Mouse (Mus musculus): ENCODE measurements around the gene Mamstr.
"Not testable (repeated sequence)": the region's sequence is repeated elsewhere in the genome, so short reads cannot be mapped to it uniquely, and the experiment has no call there.

Gene Mamstr

DNA sequence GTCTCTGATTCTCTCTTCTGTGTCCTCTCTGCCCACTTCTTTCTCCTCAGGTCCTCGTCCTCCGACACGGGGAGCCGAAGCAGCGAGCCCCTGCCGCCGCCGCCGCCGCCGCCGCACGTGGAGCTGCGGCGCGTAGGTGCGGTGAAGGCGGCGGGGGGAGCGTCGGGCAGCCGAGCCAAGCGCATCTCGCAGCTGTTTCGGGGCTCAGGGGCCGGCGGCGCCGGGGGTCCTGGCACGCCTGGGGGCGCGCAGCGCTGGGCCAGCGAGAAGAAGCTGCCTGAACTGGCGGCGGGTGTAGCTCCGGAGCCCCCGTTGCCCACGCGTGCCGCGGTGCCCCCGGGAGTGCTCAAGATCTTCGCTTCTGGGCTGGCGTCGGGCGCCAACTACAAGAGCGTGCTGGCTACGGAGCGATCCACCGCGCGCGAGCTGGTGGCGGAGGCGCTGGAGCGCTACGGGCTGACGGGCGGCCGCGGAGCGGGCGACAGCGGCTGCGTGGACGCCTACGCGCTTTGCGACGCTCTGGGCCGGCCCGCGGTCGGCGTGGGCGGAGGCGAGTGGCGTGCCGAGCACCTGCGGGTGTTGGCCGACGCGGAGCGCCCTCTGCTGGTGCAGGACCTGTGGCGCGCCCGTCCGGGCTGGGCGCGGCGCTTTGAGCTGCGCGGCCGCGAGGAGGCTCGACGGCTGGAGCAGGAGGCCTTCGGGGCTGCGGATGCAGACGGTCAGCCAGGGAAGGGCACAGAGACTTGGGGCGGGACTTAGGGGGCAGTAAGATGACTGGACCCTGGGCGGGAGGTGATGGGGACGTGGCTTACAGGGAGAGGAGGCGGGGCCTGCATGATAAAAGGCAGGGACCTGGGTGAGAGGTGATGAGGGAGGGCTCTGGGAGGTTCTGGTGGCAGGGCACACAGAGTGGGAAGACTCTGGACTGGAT is 11.1 kb upstream of the Mamstr start:
- peak; percentile 92 to 94 for DNase-seq

DNA sequence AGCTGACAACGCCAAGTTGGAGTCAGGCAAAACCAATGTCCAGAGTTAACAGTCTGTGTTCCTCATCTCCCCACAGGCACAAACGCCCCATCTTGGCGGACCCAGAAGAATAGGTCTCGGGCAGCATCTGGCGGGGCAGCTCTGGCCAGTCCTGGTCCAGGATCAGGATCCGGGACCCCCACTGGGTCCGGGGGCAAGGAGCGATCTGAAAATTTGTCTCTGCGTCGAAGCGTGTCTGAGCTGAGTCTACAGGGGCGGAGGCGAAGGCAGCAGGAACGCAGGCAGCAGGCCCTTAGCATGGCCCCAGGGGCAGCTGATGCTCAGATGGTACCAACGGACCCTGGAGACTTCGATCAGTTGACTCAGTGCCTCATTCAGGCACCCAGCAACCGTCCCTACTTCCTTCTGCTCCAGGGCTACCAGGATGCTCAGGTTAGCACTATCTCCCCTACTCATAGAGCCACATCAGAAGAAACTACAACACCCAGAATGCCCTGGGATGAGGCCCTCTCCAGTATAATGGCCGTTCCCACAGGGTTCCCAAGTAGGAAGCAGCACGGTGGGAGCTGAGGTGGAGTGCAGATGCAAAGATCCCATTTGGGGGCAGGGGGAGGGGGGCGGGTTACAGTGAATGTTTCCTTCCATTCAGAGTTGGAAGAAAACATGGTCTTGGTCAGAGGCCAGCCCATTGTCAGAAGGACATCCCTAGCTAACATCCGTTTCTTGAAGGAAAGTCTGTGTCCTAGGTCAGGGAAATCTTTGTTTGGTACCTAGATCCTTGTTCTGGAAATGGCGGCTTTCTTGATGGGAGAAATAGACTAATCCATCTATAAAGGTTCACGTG is 9.5 kb upstream of the Mamstr start:
- DNase-seq: no peak

DNA sequence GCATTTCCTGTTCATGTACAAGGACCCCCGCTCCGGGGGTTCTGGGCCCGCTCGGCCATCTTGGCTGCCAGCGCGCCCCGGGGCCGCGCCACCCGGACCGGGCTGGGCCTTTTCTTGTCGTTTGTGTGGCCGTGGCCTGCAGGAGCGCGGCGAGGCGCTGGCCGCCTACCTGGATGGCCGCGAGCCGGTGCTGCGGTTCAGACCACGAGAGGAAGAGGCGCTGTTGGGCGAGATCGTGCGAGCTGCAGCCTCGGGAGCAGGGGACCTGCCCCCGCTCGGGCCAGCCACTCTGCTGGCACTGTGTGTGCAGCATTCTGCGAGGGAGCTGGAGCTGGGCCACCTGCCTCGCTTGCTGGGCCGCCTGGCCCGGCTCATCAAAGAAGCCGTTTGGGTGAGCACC is 7.3 kb upstream of the Mamstr start:
- DNase-seq: no peak

DNA sequence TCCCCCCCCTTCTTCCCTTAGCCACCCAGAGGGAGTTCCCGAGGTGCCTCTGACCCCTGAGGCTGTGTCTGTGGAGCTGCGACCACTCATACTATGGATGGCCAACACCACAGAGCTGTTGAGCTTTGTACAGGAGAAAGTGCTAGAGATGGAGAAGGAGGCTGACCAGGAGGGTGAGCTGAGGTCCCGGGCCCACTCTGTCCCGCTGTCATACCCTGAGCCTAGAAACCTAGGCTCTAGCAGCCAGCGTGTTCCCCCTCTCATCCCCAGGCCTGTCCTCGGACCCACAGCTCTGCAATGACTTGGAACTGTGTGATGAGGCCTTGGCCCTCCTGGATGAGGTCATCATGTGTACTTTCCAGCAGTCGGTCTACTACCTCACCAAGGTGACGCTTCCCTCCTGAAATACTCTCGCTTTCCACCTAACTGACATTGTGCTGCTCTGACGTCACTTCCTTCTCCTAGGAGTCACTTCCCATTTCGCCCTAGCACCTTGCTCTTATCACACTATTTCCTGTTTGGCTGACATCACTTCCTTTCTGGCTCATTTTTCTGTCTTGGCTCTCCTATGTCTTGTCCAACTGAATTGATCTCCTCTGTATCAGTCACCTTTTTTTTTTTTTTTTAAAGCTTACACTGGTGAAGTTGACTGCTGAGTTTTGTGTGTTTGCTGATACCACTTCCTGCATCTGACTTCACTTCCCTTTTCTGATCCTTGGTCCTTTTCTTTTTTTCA is 4.7 kb upstream of the Mamstr start:
- DNase-seq: peak; percentile 68 to 74

DNA sequence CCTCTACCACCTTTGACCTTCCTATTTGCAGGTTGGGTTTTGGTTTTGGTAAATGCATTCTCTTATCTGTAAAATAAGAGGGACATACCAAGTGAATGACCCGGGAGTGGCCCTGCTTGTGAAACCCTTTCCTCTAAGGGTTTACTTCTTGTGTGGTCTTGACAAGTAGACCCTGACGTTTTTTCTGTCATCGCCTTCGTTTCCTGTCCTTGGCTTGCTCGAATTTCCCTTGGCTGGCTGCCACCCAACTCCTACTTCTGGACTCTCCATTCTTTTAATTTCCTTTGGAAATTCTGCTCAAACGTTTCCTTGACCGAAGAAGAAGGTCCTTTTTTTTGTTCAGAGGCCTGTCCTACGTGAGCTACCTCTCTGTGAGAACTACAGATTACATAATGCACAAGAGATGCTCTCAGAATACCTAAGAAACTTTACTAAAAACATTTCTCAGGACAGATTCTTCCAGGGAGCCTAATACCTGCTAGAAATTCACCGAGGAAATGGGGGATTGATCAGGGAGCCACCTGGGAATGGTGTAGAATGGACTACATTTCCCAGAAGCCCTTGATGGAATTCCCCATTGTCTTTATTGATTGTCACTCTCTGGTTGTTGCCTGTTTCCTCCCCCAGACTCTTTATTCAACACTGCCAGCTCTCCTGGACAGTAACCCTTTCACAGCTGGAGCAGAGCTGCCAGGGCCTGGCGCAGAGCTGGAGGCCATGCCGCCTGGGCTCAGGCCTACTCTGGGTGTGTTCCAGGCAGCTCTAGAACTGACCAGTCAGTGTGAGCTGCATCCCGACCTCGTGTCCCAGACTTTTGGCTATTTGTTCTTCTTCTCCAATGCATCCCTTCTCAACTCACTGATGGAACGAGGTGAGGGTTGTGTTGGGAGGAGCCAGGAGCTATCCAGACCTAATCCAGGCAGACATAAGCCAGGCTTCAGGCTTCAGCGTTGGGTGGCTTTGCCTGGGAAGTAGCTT is 3.8 kb upstream of the Mamstr start:
- peak in 1 of 2 experiments; percentile 21 for DNase-seq

DNA sequence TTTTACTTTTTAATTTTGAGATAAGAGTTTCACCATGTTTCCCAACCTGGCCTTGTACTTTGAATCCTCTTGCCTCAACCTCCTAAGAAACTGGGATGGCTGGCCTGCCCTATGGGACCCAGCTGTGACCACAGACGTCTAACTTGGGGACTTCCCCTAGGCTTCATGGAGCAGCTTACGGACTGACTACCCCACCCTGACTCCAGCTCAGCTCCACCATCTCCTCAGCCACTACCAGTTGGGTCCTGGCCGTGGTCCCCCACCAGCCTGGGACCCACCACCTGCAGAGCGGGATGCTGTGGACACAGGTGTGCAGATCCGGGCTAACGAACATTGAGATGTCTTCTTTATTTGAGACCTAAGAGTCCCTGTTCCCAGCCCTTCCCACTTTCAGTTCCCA is 2.1 kb upstream of the Mamstr start:
- DNase-seq: no peak

DNA sequence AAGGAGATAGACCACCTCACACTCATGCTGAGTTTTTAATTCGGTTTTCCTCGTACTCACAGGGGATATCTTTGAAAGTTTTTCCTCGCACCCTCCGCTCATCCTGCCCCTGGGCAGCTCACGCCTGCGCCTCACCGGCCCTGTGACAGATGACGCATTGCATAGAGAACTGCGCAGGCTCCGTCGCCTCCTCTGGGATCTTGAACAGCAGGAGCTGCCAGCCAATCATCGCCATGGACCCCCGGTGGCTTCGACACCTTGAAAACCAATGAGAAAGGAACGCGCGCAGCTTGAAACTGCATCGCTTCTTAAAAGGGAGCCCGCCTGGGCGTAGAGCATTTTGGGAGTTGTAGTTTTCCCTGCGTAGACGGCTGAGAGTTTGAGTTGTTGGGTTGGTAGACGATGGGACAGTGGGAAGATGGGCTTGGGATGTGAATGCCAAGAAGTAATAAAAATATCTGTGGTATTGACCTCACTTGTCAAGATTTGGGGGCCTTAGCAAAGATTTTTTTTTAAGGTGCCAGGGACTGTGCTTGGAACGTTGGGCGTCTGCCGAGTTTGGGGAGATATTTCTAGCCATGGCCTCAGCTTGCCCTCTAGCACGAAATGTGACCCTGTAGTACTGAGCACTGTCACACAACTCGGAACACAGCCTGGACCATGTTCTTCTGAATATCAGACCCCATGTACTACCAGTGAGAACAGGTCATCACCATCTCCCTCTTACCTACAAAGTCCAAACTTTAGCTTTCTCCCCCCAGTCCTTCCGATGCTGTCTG is 965 bp upstream of the Mamstr start:
- no peak for DNase-seq

DNA sequence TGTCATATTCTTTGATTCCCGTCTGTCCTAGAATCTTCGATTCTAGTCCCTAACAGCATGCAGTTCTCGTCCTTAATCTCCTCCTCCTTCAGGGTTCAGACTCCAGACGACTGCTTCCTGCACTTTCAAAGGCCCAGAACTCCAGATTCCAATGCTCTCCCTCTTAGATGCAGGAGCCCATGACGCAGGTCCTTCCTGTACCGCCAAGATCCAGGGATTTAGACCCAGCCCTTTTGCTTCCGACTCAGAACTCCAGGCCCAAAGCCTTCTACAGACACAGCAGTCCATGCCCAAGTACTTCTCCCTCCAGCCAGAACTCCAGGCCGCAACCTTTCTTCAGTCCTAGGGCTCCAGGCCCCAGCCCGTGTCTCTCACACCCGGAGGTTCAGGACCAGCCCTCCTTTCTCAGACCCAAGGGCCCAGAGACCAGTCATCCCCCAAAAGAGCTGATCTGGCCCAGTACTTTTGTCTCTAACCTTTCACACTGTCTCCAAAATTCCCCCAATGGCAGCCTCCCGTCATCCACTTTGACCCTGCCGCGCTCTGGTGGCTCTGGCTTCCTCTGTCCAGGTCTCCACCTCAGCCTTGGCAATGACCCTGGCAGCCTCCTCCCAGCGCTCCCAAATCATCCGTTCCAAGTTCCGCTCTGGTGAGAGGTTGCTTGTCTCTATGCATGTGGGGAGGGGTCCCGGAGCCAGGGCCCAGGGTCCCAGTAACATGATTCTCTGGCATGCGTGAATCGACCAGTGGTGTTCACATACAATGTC is 597 bp downstream of the Mamstr start:
- DNase-seq: no peak

DNA sequence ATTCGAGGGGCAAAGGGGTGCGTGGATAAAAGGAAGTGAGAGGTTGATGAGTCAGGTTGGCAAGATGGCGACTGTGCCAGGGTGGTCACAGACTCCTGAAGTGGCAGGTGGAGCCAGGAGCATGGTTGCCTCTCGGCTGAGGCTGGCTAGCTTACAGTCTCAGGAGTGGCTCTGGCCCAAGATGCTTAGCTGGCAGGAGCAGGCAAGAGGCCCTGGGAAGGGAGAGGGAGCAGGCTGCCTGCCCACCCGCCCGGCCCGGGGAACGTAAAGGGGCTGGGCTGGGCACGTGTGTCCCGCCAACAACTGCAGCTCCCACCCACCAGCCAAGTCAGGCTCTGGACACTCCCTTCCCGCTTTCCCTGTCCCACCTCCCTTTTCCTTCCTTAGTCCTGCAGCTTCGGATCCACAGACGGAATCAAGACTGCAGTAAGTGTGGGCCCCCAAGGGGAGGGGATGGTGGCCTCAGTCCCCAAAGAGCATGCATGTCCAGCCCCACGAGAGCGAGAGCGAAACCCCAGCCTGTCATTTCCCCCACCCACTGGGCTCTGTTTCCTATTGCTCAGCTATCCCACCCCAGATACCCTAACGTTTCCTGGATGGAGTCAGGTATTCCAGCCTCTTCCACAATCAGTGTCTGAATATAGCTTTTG is 1.7 kb downstream of the Mamstr start:
- no peak for DNase-seq

DNA sequence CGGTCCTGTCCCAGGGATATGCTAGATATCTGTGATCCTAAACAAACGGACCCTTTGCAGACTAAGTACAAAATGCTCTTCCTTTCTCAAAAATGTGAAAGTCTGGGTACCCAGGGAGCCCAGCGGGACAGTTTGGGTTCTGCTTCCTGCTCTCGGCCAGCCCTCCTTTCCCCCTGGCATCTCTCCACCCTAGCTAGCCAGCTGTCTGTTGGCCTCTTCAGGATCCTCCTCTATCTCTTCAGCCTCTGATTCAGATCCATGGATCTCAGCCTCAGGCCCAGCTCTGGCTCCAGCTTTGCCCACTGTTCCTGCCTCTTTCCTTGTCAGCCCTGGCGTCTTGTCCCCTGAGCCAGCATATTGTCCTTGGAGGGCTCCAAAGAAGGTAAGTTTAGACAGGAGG is 2.3 kb downstream of the Mamstr start:
- no peak for DNase-seq

DNA sequence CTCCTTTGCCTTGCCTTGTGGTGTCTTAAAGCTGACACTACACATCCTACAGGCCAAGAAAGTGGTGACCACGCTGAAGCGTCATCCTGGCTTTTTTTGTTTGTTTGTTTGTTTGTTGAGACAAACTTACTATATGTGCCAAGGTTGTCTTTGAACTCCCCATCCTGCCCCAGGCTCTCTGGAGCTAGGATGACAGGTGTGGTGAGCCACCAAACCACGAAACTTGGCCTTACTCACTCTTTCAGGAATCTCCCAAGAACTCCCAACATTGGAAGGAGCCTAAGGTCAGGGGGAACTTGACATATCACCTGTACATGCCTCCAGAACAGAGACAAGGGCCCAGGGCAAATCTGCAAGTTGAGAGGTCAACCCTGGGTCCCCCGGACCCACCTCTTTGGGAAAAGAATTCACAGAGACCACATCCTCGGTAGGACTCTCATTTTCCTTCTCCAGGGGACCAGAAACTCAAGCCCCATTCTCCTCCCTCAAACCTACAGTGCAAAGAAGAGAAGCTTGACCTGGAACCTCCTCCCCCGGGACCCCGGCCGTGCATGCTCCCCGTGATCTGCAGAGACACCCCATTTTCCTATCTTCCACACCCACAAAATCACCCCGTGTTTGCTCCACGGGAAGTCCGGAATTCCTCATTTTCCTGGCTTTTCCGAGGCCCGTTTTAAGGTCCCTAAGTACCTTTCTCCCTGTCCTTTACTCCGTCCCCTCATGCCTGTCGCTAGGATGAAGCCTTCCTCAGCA is 2.9 kb downstream of the Mamstr start:
- no peak for DNase-seq

DNA sequence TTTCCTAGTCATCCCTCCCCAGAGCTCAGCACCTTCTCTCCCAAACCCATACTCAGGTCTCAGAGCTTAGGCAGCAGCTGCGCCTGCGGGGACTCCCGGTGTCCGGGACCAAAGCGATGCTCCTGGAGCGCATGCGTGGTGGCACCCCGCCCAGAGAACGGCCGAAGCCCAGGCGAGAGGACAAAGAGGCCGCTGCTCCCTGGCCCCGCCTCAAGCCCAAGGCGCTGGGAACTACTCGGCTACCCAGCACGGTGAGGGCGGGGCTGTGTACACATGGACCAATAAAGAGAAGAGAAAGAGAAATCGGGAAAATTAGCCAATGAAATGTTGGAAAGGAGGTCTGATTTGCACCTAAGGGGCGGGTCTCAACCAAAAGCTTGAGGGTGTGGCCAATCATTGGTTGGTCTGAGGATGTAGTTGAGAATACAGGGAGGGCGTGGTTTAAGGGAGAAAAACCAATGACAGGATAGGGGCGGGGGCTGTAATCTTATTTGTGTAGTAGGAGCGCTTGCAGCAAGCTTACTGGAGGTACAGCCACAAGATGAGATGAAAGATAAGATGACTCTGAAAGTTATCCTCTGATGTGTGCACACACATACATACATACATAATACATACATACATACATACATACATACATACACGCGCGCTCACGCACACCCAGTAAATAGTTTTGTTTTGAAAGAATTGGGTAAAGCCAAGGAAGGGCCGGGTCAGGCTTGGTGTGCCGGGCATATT is 3.8 kb downstream of the Mamstr start:
- peak; percentile 68 to 69 for DNase-seq

DNA sequence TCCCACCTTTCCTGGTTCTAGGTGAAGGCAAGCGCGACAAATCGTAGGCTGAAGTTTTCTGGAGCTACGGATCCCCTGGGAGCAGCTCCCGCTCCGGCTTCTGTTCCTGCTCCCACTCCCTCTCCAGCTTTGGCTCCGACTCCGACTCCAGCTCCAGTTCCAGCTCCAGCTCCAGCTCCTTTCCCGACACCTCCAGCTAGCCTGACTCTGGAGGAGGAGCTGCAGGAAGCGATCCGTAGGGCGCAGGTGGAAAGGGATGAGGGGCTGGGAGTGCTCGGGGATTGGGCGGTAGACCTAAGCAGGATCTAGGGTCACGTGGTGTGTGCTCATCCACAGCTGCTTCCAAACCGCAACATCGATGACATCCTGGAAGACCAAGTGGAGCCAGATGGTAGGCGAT is 4.4 kb downstream of the Mamstr start:
- no peak for DNase-seq

DNA sequence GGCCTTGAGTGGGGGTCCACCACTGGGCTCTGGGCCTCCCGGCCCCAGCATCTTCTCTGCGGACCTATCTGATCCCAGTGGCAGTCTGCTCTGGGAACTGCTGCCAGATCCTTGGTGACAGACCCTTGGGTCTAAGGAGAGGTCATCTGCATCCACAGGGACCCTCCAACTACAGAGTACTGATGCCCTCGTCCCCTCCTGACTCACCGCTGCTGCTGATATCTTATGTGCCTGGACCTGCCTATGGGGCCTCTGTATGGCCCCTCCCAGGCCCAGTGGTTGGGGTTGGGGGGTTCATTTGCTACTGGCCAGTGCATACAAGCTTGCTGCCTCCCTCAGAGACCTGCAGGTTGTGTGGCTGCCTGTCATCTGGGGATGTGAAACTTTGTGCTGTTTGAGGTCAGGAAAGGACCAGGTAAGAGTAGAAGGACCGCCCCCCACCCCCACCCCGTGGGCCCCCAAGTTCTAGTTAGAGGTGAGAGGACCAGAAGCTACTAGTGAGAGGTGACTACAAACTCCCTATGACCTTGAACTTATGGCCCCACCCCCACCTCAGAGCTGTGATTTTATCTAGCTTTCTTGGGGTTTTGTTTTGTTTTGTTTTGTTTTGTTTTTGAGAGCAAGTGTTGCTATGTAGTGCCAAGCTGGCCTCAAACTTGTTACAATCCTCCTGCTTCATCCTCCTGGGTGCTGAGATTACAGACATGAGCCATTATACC is 5.3 kb downstream of the Mamstr start:
- no peak for DNase-seq

DNA sequence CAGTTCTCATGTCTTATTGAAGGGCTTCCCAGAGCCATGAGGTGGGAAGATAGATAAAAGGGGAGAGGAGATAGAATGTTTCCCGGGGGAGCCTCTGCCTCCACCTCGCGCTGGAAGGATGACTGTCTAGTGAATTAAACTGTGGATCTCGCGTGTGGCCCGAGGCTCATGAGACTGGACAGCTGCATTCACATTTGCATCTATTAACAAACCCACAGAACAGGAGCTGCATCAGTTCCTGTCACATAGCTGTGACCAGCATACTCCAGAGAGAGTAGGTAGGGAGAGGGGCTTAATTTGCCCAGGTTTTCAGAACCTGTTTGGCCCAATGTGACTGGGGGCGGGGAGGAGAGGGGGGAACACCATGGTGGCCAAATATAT is 5.8 kb downstream of the Mamstr start:
- no peak for DNase-seq

DNA sequence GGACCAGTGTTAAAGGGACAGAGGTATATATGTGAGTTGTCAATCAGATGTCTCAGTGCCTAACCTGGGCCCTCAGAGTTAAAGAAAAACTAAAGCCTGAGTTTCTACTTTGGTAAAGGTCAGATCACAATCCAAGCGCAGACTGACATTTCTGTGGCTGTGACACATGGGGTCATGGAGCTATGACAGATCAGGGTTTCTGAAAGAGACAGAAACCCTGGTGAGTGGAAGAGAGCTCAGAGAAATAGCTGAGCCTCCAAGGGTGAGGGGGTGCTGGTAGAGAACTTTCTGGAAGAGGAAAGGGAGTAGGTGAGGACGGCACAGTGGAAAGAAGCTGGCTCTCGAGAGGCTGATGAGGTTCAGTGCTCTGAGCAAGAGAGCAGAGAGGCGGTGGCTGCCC is 6.9 kb downstream of the Mamstr start:
- no peak for DNase-seq

DNA sequence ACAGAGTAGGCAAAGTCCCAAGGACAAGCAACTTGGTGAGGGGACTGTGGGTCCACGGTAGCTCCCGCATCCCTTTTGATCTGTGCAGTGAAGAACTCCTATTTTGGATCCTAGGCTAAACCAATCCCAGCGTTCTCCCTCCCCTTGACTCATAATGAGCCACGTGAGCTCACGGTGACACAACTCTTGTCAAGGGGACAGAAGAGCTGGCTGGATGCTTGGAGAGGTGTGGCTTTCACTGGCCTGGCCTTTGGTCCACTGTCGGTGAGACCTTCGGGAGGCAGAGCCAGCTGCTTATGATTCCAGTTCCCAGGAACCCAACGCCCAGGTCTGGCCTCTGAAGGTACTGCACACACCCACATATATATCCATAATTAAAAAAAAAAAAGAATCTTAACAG is 9.6 kb downstream of the Mamstr start:
- no peak for DNase-seq

DNA sequence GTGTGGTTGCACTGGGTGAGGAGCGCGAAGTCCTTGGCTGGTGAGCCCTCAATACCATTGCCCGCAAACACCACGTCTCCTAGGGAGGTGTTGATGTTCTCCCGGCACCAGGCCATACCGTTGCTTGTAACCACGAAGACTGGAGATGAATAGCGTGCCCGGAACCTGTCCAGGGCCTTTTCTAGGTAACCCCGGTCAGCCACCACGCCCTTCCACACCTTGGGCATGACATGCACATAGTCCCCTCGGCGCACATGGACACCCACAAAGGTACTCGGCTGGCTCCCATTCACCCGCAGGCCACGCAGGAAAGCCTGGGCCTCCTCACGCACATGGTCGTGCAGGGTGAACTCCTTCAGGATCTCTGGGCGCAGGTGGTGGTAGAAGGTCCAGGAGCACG is 10.7 kb downstream of the Mamstr start:
- not testable (repeated sequence) for DNase-seq
